Mouse (Mus musculus): Measurements from ENCODE around the gene Pitx1. TPM values are rescaled to one million over a fixed set of nuclear protein-coding genes. Genes with fewer than 3 reads are reported as not detected.
A peak's percentile ranks its signal among the peaks of the same experiment; 100 is the strongest.

Gene Pitx1
- polyA plus RNA-seq, 1 experiment from 2014 or later = 0.25 TPM

- Histone ChIP-seq H3K9me3 (ENCODE audit: control insufficient read depth, low read length) (no peaks in the 10 kb centered on the region), H3K4me2 (no peak overlapping the region), H3K36me3 (ENCODE audit: control insufficient read depth, insufficient read depth, low read length) (no peaks in the 10 kb centered on the region), H3K4me3 (ENCODE audit: low read depth, low read length) (no peak overlapping the region), H3K9ac (ENCODE audit: low read length) (no peak overlapping the region), H3K27me3 (ENCODE audit: control insufficient read depth, insufficient read depth, low read length) (peaks cover 93% of the 10 kb centered on the region), H3K27ac (ENCODE audit: low read depth, low read length) (no peak overlapping the region), H3K4me1 (ENCODE audit: control insufficient read depth, insufficient read depth, low read length) (peaks cover 15% of the 10 kb centered on the region)
- WGBS = 1% methylated on average over 6 of the region's 6 CpGs
- DNase-seq (ENCODE audit: low spot score, missing footprints) (no peak), ATAC-seq (ENCODE audit: low FRiP score) (no peak)
Measured at GRCm38 (mm10) chr13:55827679-55828140, 8.3 kb downstream of the Pitx1 start.

DNA sequence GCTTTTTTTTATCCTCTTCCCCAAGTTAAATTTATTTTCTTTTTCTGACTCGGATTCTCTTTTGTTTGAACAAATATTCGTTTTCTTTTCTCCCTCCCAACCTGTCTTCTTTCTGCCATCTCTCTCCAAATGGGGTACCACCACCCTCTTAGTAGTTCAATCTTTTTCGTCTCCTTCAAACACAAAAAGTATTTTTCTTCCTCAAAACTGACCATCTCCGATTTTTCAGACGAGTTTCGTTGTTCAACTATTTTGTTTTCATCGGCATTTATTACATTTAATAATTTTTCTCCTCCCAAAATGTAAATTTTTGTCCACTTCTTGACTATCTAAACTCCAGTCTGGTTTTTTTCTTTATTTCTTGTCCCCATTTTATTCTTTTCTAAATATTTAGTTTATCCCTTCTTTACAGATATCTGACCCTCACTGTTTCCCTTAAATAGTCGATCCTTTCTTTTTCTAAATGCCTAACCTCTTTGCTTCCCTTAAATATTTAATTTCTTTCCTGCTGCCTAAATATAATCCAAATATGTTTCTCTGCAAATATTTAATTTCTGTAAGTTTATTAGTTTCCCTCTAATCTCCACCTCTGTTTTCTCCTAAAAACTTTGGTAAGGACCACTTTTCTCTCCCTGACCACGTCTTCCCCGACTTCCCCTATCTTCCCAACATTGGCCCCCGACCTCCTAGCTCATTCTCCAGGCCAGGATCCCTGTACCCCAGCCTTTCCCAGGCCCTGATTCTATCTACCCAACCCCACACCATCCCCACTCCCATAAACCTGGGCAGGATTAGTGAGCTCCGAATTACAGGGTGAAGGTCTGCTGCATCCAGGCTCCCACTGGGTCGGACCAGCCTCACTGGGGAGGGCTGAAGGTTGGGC, 9.0 kb downstream of the Pitx1 start:
- Histone ChIP-seq H3K9me3 (ENCODE audit: control insufficient read depth, low read length) (no peaks in the 10 kb centered on the region), H3K36me3 (ENCODE audit: control insufficient read depth, insufficient read depth, low read length) (no peaks in the 10 kb centered on the region), H3K4me2 (no peak overlapping the region), H3K27ac (ENCODE audit: low read depth, low read length) (no peak overlapping the region), H3K9ac (ENCODE audit: low read length) (no peak overlapping the region), H3K4me1 (ENCODE audit: control insufficient read depth, insufficient read depth, low read length) (peaks cover 15% of the 10 kb centered on the region), H3K4me3 (ENCODE audit: low read depth, low read length) (no peak overlapping the region), H3K27me3 (ENCODE audit: control insufficient read depth, insufficient read depth, low read length) (peaks cover 91% of the 10 kb centered on the region)
- ATAC-seq (ENCODE audit: low FRiP score) (no peak), DNase-seq (ENCODE audit: low spot score, missing footprints) (peak; percentile 96)
- 3% methylated on average over 13 of the region's 13 CpGs for WGBS

DNA sequence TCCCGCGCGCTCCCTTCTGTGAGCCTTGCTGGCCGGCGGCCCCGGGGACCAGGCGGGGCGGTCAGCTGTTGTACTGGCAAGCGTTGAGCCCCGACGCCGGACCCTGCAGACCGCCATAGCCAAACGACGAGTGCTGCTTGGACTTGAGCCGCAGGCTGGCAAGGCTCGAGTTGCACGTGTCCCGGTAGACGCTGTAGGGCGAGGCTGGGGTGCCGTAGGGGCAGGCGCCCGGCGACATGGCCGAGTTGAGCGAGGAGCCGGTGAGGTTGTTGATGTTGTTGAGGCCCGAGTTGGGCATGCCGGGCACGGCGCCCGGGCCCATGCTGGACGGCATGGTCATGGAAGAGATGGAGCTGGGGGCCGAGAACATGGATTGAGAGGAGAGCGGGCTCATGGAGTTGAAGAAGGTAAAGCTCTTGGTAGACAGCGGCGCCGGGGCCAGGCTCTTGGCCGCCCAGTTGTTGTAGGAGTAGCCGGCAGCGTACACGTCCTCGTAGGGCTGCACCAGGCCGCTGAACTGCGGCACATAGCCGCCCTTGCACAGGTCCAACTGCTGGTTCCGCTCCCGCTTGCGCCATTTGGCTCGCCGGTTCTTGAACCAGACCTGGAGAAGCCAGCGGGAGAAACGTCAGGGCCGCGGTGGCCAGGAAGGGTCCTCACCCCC, 9.9 kb downstream of the Pitx1 start:
- Histone ChIP-seq H3K4me3 (ENCODE audit: low read depth, low read length) (0 out of 2 replicates have a peak overlapping the region, but pooled peaks have one; percentile 2), H3K27ac (ENCODE audit: low read depth, low read length) (no peak overlapping the region)
- ATAC-seq (ENCODE audit: low FRiP score) = 0 out of 2 replicates have a peak, but pooled peaks have one; percentile 19

GRCm38 (mm10) chr13:55825245-55825681, 10.7 kb downstream of the Pitx1 start:
- H3K4me2 ChIP-seq = peak overlapping the region; percentile 30
- peaks cover 78% of the 10 kb centered on the region for H3K27me3 ChIP-seq (ENCODE audit: control insufficient read depth, insufficient read depth, low read length)
- no peaks in the 10 kb centered on the region for H3K9me3 ChIP-seq (ENCODE audit: control insufficient read depth, low read length)
- peak; percentile 70; the same call in 1 of the 2 replicates for ATAC-seq (ENCODE audit: low FRiP score)
- no peak overlapping the region for H3K27ac ChIP-seq (ENCODE audit: low read depth, low read length)
- no peaks in the 10 kb centered on the region for H3K36me3 ChIP-seq (ENCODE audit: control insufficient read depth, insufficient read depth, low read length)
- DNase-seq (ENCODE audit: low spot score, missing footprints) = peak; percentile 96
- H3K9ac ChIP-seq (ENCODE audit: low read length) = no peak overlapping the region
- peaks cover 9% of the 10 kb centered on the region; the same call in 1 of the 2 replicates for H3K4me1 ChIP-seq (ENCODE audit: control insufficient read depth, insufficient read depth, low read length)
- H3K4me3 ChIP-seq (ENCODE audit: low read depth, low read length) = 0 out of 2 replicates have a peak overlapping the region, but pooled peaks have one; percentile 2
- under 1% methylated on average over 32 of the region's 32 CpGs for WGBS

More for the DNA sequence above, 9.9 kb downstream of the Pitx1 start:
- Histone ChIP-seq H3K4me2 (no peak overlapping the region), H3K36me3 (ENCODE audit: control insufficient read depth, insufficient read depth, low read length) (no peaks in the 10 kb centered on the region), H3K27me3 (ENCODE audit: control insufficient read depth, insufficient read depth, low read length) (peaks cover 86% of the 10 kb centered on the region), H3K9ac (ENCODE audit: low read length) (no peak overlapping the region), H3K4me1 (ENCODE audit: control insufficient read depth, insufficient read depth, low read length) (peaks cover 15% of the 10 kb centered on the region), H3K9me3 (ENCODE audit: control insufficient read depth, low read length) (no peaks in the 10 kb centered on the region)
- WGBS = under 1% methylated on average over 56 of the region's 56 CpGs
- peak; percentile 96 for DNase-seq (ENCODE audit: low spot score, missing footprints)

GRCm38 (mm10) chr13:55824151-55824945, 11.6 kb downstream of the Pitx1 start:
- Histone ChIP-seq H3K9me3 (ENCODE audit: control insufficient read depth, low read length) (no peaks in the 10 kb centered on the region), H3K4me1 (ENCODE audit: control insufficient read depth, insufficient read depth, low read length) (peaks cover 7% of the 10 kb centered on the region; the same call in 1 of the 2 replicates), H3K4me2 (no peak overlapping the region), H3K9ac (ENCODE audit: low read length) (no peak overlapping the region), H3K4me3 (ENCODE audit: low read depth, low read length) (no peak overlapping the region), H3K36me3 (ENCODE audit: control insufficient read depth, insufficient read depth, low read length) (no peaks in the 10 kb centered on the region), H3K27me3 (ENCODE audit: control insufficient read depth, insufficient read depth, low read length) (peaks cover 69% of the 10 kb centered on the region), H3K27ac (ENCODE audit: low read depth, low read length) (no peak overlapping the region)
- WGBS = 7% methylated on average over 10 of the region's 10 CpGs
- DNase-seq (ENCODE audit: low spot score, missing footprints) = peak; percentile 92
- ATAC-seq (ENCODE audit: low FRiP score) = no peak

DNA sequence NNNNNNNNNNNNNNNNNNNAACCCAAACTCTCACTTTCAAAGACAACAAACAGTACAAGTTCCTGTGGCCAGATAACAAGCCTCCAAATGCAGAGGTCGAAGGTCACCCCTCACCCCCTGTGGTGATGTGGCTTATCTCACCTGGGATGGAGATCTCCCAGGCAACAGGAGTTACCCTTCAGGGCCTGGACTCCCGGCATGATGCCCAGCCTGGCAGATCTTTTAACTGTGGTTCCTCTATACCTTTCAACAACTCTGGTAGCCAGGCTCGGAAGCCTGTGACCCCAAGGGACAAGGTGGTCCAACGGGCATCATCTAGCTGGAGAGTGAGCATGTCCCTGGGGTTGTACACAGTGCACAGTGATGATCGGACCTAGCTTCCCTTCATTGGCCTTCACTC, 13.5 kb downstream of the Pitx1 start:
- H3K4me2 ChIP-seq = no peak overlapping the region
- peaks cover 51% of the 10 kb centered on the region for H3K27me3 ChIP-seq (ENCODE audit: control insufficient read depth, insufficient read depth, low read length)
- no peaks in the 10 kb centered on the region for H3K9me3 ChIP-seq (ENCODE audit: control insufficient read depth, low read length)
- 60% methylated on average over 5 of the region's 5 CpGs for WGBS
- ATAC-seq (ENCODE audit: low FRiP score) (no peak), DNase-seq (ENCODE audit: low spot score, missing footprints) (peak; percentile 77)
- H3K36me3 ChIP-seq (ENCODE audit: control insufficient read depth, insufficient read depth, low read length) = no peaks in the 10 kb centered on the region
- H3K4me3 ChIP-seq (ENCODE audit: low read depth, low read length) = no peak overlapping the region
- H3K4me1 ChIP-seq (ENCODE audit: control insufficient read depth, insufficient read depth, low read length) = peaks cover 4% of the 10 kb centered on the region; the same call in 1 of the 2 replicates
- H3K27ac ChIP-seq (ENCODE audit: low read depth, low read length) = no peak overlapping the region
- no peak overlapping the region for H3K9ac ChIP-seq (ENCODE audit: low read length)

DNA sequence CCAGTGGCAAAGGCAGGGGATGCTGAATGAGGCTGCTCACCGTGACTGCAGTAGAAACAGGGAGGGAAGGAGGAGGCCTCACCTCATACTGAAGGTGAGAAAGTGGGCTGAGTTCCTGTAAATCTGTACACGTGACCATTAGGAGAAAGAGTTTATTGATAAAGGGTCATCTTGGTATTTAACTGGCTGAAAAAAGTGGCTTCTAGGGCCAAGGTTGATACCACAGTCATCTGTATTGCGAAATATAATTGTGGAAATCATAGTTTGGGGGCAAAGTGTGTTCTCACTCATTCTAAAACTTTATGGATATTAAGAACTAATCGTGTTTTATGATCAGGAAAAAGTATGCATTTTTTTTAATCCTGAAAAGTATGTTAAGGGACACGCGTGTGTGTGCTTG, 21.2 kb downstream of the Pitx1 start:
- 85% methylated on average over 6 of the region's 6 CpGs for WGBS
- ATAC-seq (ENCODE audit: low FRiP score) = no peak
- no peak for DNase-seq (ENCODE audit: low spot score, missing footprints)
- Histone ChIP-seq H3K4me2 (no peak overlapping the region), H3K9ac (ENCODE audit: low read length) (no peak overlapping the region), H3K9me3 (ENCODE audit: control insufficient read depth, low read length) (no peaks in the 10 kb centered on the region), H3K27ac (ENCODE audit: low read depth, low read length) (no peak overlapping the region), H3K27me3 (ENCODE audit: control insufficient read depth, insufficient read depth, low read length) (no peaks in the 10 kb centered on the region), H3K4me3 (ENCODE audit: low read depth, low read length) (no peak overlapping the region), H3K4me1 (ENCODE audit: control insufficient read depth, insufficient read depth, low read length) (no peaks in the 10 kb centered on the region), H3K36me3 (ENCODE audit: control insufficient read depth, insufficient read depth, low read length) (no peaks in the 10 kb centered on the region)

- no peaks in the 10 kb centered on the region for H3K27me3 ChIP-seq (ENCODE audit: control insufficient read depth, insufficient read depth, low read length)
- H3K4me3 ChIP-seq (ENCODE audit: low read depth, low read length) = no peak overlapping the region
- DNase-seq (ENCODE audit: low spot score, missing footprints) = no peak
- no peaks in the 10 kb centered on the region for H3K9me3 ChIP-seq (ENCODE audit: control insufficient read depth, low read length)
- 81% methylated on average over 5 of the region's 5 CpGs for WGBS
- H3K4me1 ChIP-seq (ENCODE audit: control insufficient read depth, insufficient read depth, low read length) = no peaks in the 10 kb centered on the region
- no peak for ATAC-seq (ENCODE audit: low FRiP score)
- no peak overlapping the region for H3K4me2 ChIP-seq
- H3K36me3 ChIP-seq (ENCODE audit: control insufficient read depth, insufficient read depth, low read length) = no peaks in the 10 kb centered on the region
- no peak overlapping the region for H3K9ac ChIP-seq (ENCODE audit: low read length)
- H3K27ac ChIP-seq (ENCODE audit: low read depth, low read length) = no peak overlapping the region
Measured at GRCm38 (mm10) chr13:55813490-55814016, 22.4 kb downstream of the Pitx1 start.

All from midbrain, embryonic 11.5 days (tissue).